Mouse (Mus musculus) kidney, adult 2 months (tissue): ENCODE measurements around the gene Osr1.

ENCODE experiments used
- CTCF ChIP-seq: fragments of 200-500 bp; conservative IDR thresholded peaks from 2 replicates; pipeline ENCODE4 v1.5.1; 2011; ENCODE audit warnings: low read depth, mild to moderate bottlenecking, control low read depth, low read length, moderate library complexity, mixed read lengths; ENCODE audit not compliant: insufficient read depth, insufficient read length
- POLR2A ChIP-seq: fragments of 200-500 bp; IDR thresholded peaks from one replicate; pipeline ENCODE4 v1.6.1; 2011; ENCODE audit warnings: low read depth, low read length, control low read depth

GRCm38 (mm10) chr12:9578591-9578990 lies 8.7 kb downstream of the Osr1 start:
- TF ChIP-seq CTCF (no peak), POLR2A (no peak)
